Mouse (Mus musculus): ENCODE measurements around the gene Fcrl6. TPM values are rescaled to one million over a fixed set of nuclear protein-coding genes. Genes with fewer than 3 reads are reported as not detected.

Gene Fcrl6
- total and polyA plus RNA-seq, 3 experiments = not detected

GRCm38 (mm10) chr1:172585026-172585425 is 17.3 kb downstream of the Fcrl6 start:
- TF ChIP-seq ZKSCAN1 (IDR thresholded peaks at IDR 0.05; ENCODE audit: borderline replicate concordance, low read depth, low read length) = no peak
- TF ChIP-seq EP300 (IDR thresholded peaks at IDR 0.05; ENCODE audit: low read length) = no peak
- no peak for TF ChIP-seq MXI1 (IDR thresholded peaks at IDR 0.05; ENCODE audit: low read depth, low read length)
- no peak for TF ChIP-seq MYC (IDR thresholded peaks at IDR 0.05; ENCODE audit: low read depth, low read length)
- no peak for TF ChIP-seq CHD2 (IDR thresholded peaks at IDR 0.05; ENCODE audit: low read length)
- TF ChIP-seq RCOR1 (conservative IDR thresholded peaks at IDR 0.05; ENCODE audit: low read depth, low read length) = no peak
- no peak for TF ChIP-seq USF1 (IDR thresholded peaks at IDR 0.05; ENCODE audit: low read depth, low read length)
- no peak for TF ChIP-seq POLR2AphosphoS2 (IDR thresholded peaks at IDR 0.05; ENCODE audit: low read depth, low read length)
- no peak for TF ChIP-seq ELF1 (IDR thresholded peaks at IDR 0.05; ENCODE audit: low read depth, low read length)
- no peak for TF ChIP-seq TCF12 (IDR thresholded peaks at IDR 0.05; ENCODE audit: low read depth, low read length)
- no peak for TF ChIP-seq CHD1 (IDR thresholded peaks at IDR 0.05; ENCODE audit: low read depth, low read length)
- TF ChIP-seq SIN3A (IDR thresholded peaks at IDR 0.05; ENCODE audit: low read length) = no peak
- TF ChIP-seq IRF4 (IDR thresholded peaks at IDR 0.05; ENCODE audit: low read depth, low read length) = no peak
- TF ChIP-seq KAT2A (IDR thresholded peaks at IDR 0.05; ENCODE audit: insufficient replicate concordance, low read length) = no peak
- Histone ChIP-seq H3K4me3 (replicated peaks in 1 of 3; ENCODE audit: low read depth in 2 of 3, low read length in 2 of 3, poor library complexity in 1 of 3) (no peak overlapping the region), H3K27ac (ENCODE audit: insufficient read depth, low read depth) (no peak overlapping the region), H3K4me1 (ENCODE audit: control insufficient read depth in 1 of 2, insufficient read depth in 2 of 2) (peaks cover 0 to 12% of the 10 kb centered on the region in 2 experiments; a peak in 2 of 4 replicates), H3K4me2 (ENCODE audit: insufficient read depth, low read depth, poor library complexity, severe bottlenecking) (no peak overlapping the region), H3K79me2 (replicated peaks; ENCODE audit: control insufficient read depth, extremely low read depth, insufficient read depth, poor library complexity, severe bottlenecking) (no peaks in the 10 kb centered on the region), H3K9me3 (replicated peaks; ENCODE audit: low read length) (no peaks in the 10 kb centered on the region), H3K36me3 (replicated peaks in 1 of 2; ENCODE audit: control insufficient read depth in 1 of 2, insufficient read depth in 1 of 2, low read length in 1 of 2) (no peaks in the 10 kb centered on the region), H3K27me3 (replicated peaks) (no peaks in the 10 kb centered on the region), H3K9ac (ENCODE audit: insufficient read depth, low read depth) (no peak overlapping the region)
- dilution Hi-C loops (cut with MboI; ENCODE audit: extremely low pct_ligation_motif_present, extremely low pct_unique_long_range_greater_than_20kb, low sequenced_read_pairs) = no loop called here
- in situ Hi-C loops (cut with MboI; ENCODE audit: low pct_ligation_motif_present, low pct_unique_long_range_greater_than_20kb, low sequenced_read_pairs) = loop anchor here (5.0 kb wide), 1 partner anchor 33 kb away; no protein-coding TSS in a partner anchor
- no peak for DNase-seq (ENCODE audit: extremely low read depth)

GRCm38 (mm10) chr1:172584271-172584670 is 18.1 kb downstream of the Fcrl6 start:
- Histone ChIP-seq H3K4me3 (replicated peaks in 1 of 3; ENCODE audit: low read depth in 2 of 3, low read length in 2 of 3, poor library complexity in 1 of 3) (no peak overlapping the region), H3K36me3 (replicated peaks in 1 of 2; ENCODE audit: control insufficient read depth in 1 of 2, insufficient read depth in 1 of 2, low read length in 1 of 2) (no peaks in the 10 kb centered on the region), H3K4me1 (ENCODE audit: control insufficient read depth in 1 of 2, insufficient read depth in 2 of 2) (peaks cover 0 to 10% of the 10 kb centered on the region in 2 experiments; a peak in 1 of 4 replicates), H3K4me2 (ENCODE audit: insufficient read depth, low read depth, poor library complexity, severe bottlenecking) (no peak overlapping the region), H3K9me3 (replicated peaks; ENCODE audit: low read length) (no peaks in the 10 kb centered on the region), H3K79me2 (replicated peaks; ENCODE audit: control insufficient read depth, extremely low read depth, insufficient read depth, poor library complexity, severe bottlenecking) (no peaks in the 10 kb centered on the region), H3K27ac (ENCODE audit: insufficient read depth, low read depth) (no peak overlapping the region), H3K27me3 (replicated peaks) (no peaks in the 10 kb centered on the region), H3K9ac (ENCODE audit: insufficient read depth, low read depth) (no peak overlapping the region)
- in situ Hi-C loops (cut with MboI; ENCODE audit: low pct_ligation_motif_present, low pct_unique_long_range_greater_than_20kb, low sequenced_read_pairs) = no loop called here
- dilution Hi-C loops (cut with MboI; ENCODE audit: extremely low pct_ligation_motif_present, extremely low pct_unique_long_range_greater_than_20kb, low sequenced_read_pairs) = no loop called here
- no peak for TF ChIP-seq MAFK (IDR thresholded peaks at IDR 0.05; ENCODE audit: insufficient replicate concordance, low read length)
- no peak for DNase-seq (ENCODE audit: extremely low read depth)
